Mouse (Mus musculus) cortical plate, adult 2 months (tissue): ENCODE results near the gene Zfp709. TPM values are rescaled to one million over a fixed set of nuclear protein-coding genes. Genes with fewer than 3 reads are reported as not detected.

Experiments used
- H3K27ac ChIP-seq: fragments of 200-500 bp; 2 replicates; pipeline ENCODE4 v1.5.1; 2012; ENCODE audit warnings: low read length, control low read depth, inconsistent platforms; ENCODE audit not compliant: insufficient read depth
- H3K4me1 ChIP-seq: fragments of 200-500 bp; 2 replicates; pipeline ENCODE4 v1.6.1; 2011; ENCODE audit warnings: low read length; ENCODE audit not compliant: control insufficient read depth, insufficient read depth
- H3K4me3 ChIP-seq: fragments of 200-500 bp; 2 replicates; pipeline ENCODE4 v1.5.1; 2011; ENCODE audit warnings: mild to moderate bottlenecking, low read length, control low read depth; ENCODE audit not compliant: insufficient read depth
- CTCF ChIP-seq: fragments of 200-500 bp; IDR thresholded peaks from 2 replicates; pipeline ENCODE4 v1.5.1; 2011; ENCODE audit warnings: mild to moderate bottlenecking, control low read depth, low read length; ENCODE audit not compliant: insufficient read depth; ENCODE audit errors: extremely low read depth
- POLR2A ChIP-seq: fragments of 200-500 bp; IDR thresholded peaks from 2 replicates; pipeline ENCODE4 v1.6.1; 2011; ENCODE audit warnings: mild to moderate bottlenecking, low read length, control low read depth; ENCODE audit not compliant: insufficient read depth; ENCODE audit errors: extremely low read depth
- polyA plus RNA-seq: library from polyadenylated mRNA; depleted of rRNA; stranded (reverse); fragments of >200 nt; gene quantifications from 2 replicates; pipeline ENCODE4 v1.2.3, GENCODE M21; 2012; rRNA removed

The Zfp709 gene
- polyA plus RNA-seq, 1 experiment = 2.9 TPM

DNA sequence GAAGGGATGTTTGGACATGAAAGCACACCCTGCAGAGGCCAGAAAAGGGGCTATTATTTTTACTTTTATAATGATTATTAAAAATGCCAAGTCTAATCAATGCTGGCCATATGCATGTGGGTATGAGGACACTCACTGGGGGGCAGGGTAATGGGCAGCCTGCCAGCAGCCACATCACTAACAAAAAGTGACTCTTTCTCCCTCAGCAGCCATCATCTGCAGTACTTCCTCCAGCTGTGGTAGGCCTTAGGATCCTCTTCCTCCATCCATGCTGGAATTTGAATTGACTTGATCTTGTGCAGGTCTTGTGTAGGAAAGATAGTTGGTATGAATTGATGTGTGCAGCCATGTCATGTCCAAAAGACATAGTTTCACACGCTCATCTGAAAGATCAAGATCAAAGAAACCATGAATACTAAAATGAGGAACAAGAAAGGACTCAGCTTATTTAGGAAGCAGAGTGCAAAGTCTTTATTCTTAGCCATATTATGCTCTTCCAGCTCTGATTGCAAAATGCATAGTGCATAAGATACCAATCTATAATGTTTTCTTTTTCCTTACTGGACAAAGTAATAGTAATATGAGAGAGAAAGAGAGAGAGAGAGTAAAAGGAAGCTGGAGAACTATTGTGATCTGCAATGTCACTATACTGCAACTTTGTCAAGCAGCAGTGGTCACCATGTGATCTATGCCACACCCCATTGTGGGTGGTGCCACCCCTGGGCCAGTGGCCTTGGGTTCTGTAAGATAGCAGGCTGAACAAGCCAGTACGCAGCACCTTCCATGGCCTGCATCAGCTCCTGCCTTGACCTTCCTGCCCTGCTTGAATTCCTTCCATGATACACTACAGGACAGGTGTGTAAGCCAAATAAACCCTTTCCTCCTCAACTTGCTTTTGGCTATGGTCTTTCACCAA, 58.7 kb downstream of the Zfp709 start:
- Histone ChIP-seq H3K4me1 (no peaks in the 10 kb centered on the region), H3K4me3 (no peak overlapping the region), H3K27ac (no peak overlapping the region)
- TF ChIP-seq POLR2A = no peak
- no peak for TF ChIP-seq CTCF

DNA sequence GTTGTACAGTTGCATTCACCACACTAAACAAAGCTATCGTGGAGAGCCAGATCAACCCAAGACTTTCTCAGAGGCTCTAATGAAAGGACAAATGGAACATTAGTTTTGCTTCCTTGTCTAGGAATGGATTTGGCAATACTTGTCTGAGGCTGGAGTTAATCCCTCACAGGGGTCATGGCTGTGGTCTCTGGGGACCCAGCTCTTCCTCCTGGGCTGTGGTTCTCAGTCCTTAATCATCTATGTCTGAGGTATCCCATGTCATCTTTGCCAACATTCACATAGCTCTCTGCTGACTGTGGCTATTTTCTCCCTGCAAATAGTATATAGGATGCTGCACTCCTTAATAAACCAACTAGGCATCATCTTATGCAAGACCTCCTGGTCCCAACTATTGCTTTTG, 60.0 kb downstream of the Zfp709 start:
- Histone ChIP-seq H3K27ac (no peak overlapping the region), H3K4me3 (no peak overlapping the region), H3K4me1 (no peaks in the 10 kb centered on the region)
- TF ChIP-seq CTCF (no peak), POLR2A (no peak)

Other genes with a start within 250 kb of the Zfp709 start
- 199 and 221 TPM in 2 replicates for gene Unc13a, start 210.3 kb upstream of the Zfp709 start, polyA plus RNA-seq
- 6.0 and 6.1 TPM in 2 replicates for gene Jak3, start 205.7 kb upstream of the Zfp709 start, polyA plus RNA-seq
- gene Insl3, start 192.8 kb upstream of the Zfp709 start, polyA plus RNA-seq = 1.4 and 1.6 TPM in 2 replicates
- gene B3gnt3, start 180.2 kb upstream of the Zfp709 start, polyA plus RNA-seq = 0.74 and 0.86 TPM in 2 replicates
- 218 and 247 TPM in 2 replicates for gene Fcho1, start 156.3 kb upstream of the Zfp709 start, polyA plus RNA-seq
- 4.3 and 4.8 TPM in 2 replicates for gene Zfp882, start 26.6 kb downstream of the Zfp709 start, polyA plus RNA-seq
- gene Zfp617, start 26.6 kb downstream of the Zfp709 start, polyA plus RNA-seq = 20.0 and 20.3 TPM in 2 replicates
- 14.2 and 15.7 TPM in 2 replicates for gene Zfp961, start 69.0 kb downstream of the Zfp709 start, polyA plus RNA-seq
- 0.15 and 0.17 TPM in 2 replicates for gene Cyp4f18, start 127.6 kb downstream of the Zfp709 start, polyA plus RNA-seq
- gene Olfr372, start 159.2 kb downstream of the Zfp709 start, polyA plus RNA-seq = not detected in 2 replicates
- gene Olfr373, start 201.2 kb downstream of the Zfp709 start, polyA plus RNA-seq = not detected in 2 replicates
- gene Olfr374, start 225.0 kb downstream of the Zfp709 start, polyA plus RNA-seq = 0.02 TPM in 1 of 2 replicates, not detected in the other